Mouse (Mus musculus): ENCODE measurements around the gene Trpv6.

The Trpv6 gene

DNA sequence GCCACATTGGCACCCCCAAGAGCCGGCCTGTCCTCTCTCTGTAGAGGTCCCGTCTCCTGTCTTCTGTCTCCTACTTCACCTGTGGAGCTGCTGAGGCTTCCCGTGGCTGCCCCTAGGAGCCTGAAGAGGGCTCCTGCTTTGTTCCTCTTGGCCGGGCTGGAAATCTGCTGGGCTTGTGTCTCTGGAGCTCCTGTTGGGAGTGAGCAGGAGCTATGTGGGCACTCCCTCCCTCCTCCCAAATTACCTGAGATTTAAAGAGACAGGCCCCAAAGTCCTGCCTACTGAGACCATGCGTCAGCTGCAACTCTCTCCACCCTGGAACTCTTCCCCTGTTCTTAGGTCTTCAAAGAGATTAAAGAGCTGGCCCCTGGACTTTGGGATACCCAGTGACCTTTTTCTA, at the start of gene Trpv6:
TSS of gene Trpv6 (minus strand) at position 228 of the 400 bp plus-strand sequence.
- no peak for DNase-seq (ENCODE audit: low read depth)

DNA sequence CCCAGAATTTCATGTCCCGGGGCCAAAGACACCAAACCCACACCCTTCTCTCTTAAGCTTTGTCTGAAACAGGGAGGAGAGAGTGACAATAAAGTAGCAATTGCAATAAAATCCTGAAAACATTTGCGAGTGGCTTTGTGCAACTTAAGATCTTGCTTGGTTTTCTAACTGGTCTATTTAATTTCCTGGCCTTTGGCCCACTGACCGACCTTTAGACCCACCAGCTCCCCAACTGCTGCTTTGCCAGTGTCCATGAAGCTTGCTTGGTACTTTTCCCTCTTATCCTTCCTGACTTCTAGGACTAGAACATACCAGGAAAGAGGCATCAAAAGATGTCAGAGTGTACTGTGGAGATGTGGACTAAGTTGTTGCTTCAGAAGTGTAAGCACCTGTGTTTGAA, 49.4 kb upstream of the Trpv6 start:
- DNase-seq (ENCODE audit: low read depth), result no peak

DNA sequence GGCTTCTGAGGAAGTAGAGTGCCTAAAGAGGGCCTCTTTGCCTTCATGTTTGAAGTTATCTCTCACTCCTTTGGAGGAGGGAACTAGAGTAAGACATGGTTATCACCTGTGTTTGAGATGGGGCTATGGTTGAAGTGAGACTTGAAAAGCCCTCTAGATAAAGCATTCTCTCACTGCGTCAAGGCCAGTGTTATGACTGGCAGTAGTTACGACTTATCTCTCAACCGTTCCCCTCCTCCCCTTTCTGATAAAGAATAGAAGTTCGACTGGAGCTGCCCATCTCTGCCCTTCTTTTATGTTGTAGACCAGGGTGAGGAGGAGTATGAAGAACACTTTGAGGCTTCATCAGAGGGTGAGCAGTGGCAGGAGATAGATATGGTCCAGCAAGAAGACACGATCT, 48.7 kb upstream of the Trpv6 start:
- no peak for DNase-seq (ENCODE audit: low read depth)

DNA sequence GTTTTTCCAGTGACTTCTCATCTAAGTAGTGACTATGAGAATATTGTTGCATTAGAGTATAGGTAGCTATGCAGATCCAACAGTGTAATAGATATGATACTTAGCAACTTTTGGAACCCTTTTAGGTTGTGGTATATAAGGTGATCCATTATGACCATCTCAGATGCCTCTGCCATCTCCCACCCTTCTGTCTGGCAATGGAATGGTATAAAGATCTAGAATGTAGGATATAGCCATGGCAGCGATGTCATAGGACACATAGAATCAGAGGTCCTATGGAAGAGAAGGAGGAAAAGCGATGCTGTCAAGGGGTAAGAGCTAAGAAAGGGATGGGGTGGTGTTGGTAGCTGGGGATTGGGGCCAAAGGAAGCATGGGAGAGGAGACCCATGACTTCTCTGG, 47.9 kb upstream of the Trpv6 start, which contains the start of gene Llcfc1:
TSS of gene Llcfc1 (plus strand) at position 301 of the 400 bp plus-strand sequence.
- no peak for DNase-seq (ENCODE audit: low read depth)

- no peak for DNase-seq (ENCODE audit: low read depth)
Measured at GRCm38 (mm10) chr6:41681656-41682055, 45.5 kb upstream of the Trpv6 start.

GRCm38 (mm10) chr6:41680669-41681068, 44.5 kb upstream of the Trpv6 start, which contains the start of gene Trpv5:
Trpv5 (minus strand) TSS chr6:41680769.
- no peak for DNase-seq (ENCODE audit: low read depth)

GRCm38 (mm10) chr6:41676530-41676929, 40.3 kb upstream of the Trpv6 start:
- no peak for DNase-seq (ENCODE audit: low read depth)

- no peak for DNase-seq (ENCODE audit: low read depth)
Measured at GRCm38 (mm10) chr6:41662320-41662719, 26.1 kb upstream of the Trpv6 start.

- no peak for DNase-seq (ENCODE audit: low read depth)
Measured at GRCm38 (mm10) chr6:41658487-41658886, 22.3 kb upstream of the Trpv6 start.

DNA sequence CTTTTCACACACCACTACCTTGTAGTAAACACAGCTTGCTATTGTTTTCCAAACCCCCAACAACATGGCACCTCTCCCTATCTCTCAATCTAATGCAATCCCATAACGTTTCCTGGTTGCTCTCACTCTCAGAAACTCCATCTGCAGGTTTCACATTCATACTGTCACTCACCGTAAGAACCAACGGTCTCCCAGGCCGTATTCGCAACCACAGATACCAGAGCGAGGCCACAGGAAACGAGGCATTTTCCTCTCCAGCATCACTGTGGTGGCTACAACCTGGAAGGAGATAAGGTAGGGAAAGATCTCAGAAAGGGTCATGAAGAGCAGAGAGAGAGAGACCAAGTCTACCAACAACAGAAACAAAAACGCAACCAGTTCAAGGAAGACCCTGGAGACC, 18.4 kb upstream of the Trpv6 start:
- no peak for DNase-seq (ENCODE audit: low read depth)

GRCm38 (mm10) chr6:41653173-41653572, 17.0 kb upstream of the Trpv6 start:
- DNase-seq (ENCODE audit: low read depth), result no peak

DNA sequence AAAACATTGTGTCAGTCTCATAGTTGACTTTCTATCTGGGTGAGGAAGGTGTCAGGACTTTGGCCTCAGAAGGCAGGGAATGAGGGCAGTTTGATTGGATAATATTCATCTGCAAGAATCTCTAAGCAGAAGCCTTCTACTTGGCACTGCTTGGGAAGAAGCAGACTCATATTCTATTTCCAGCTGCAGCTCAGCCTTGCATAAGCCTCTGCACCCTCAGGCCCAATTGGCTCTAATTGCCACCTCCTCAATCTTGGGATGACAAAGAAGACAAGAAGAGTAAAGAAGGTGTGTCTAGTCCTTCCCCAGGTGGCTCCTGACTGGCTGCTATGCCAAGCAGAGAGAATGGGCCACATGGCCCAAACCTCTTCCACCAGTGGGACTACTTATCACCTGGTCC, 10.5 kb upstream of the Trpv6 start:
- DNase-seq (ENCODE audit: low read depth), result no peak

DNA sequence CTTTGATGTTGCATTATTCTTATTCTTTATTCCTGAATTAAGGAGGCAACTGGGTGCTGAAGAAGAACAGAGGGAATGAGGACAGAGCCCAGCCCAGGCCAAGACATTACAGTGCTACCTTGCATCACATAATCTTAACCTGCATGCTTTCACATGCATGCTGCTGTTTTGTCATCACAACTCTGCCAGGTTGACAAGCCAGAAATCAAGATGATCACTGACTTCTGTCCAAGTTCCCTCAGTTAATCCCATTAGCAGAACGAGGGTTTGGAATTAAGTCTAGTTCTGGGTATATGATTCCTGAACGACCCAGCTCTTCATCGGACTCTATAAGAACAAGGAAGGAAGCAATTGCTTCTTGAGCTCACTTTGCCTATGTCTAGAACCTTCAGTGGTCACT, 10.0 kb upstream of the Trpv6 start:
- no peak for DNase-seq (ENCODE audit: low read depth)

DNA sequence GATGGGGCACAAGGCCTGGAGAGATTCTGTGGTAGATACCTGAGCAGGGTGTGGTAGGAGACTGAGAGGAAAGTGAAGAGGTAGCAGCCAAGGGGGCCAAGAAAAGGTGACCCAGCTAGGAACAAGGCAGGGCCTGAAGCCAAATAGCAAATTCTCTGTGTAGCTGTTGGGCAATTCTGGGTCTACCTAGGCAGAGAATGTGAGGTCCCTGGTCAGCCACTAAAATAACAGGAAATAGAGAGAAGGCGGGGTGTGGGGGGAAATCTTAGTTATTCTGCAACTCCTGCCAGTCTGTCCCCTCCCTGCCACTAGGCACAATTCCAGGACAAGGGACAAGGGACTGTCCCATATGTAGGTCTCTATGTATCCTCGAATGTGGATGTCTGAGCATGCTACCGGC, 7.0 kb upstream of the Trpv6 start:
- DNase-seq (ENCODE audit: low read depth), result no peak

- DNase-seq (ENCODE audit: low read depth), result no peak
Measured at GRCm38 (mm10) chr6:41642765-41643164, 6.6 kb upstream of the Trpv6 start.

GRCm38 (mm10) chr6:41641173-41641866, 5.1 kb upstream of the Trpv6 start:
- no peak for DNase-seq (ENCODE audit: low read depth)

DNA sequence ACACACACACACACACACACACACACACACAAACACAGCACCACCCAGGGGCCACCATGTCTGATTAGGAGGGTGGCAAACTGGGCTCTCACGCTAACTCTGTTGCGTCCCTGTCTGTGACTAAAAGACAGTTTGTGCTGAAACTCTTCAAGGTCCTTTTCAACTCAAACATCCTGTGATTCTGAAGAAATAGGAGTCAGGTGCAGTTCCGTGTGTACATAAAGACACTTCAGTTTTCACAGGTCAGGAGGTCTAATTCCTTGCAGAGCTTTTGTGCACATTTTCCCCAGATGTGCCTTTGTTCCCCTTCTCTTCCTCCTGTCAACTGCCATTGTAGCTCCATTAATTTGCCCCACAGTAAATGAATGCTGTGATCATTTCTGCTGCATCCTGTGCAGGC, 4.2 kb upstream of the Trpv6 start:
- DNase-seq (ENCODE audit: low read depth), result no peak

- DNase-seq (ENCODE audit: low read depth), result no peak
Measured at GRCm38 (mm10) chr6:41637927-41638506, 1.8 kb upstream of the Trpv6 start.

DNA sequence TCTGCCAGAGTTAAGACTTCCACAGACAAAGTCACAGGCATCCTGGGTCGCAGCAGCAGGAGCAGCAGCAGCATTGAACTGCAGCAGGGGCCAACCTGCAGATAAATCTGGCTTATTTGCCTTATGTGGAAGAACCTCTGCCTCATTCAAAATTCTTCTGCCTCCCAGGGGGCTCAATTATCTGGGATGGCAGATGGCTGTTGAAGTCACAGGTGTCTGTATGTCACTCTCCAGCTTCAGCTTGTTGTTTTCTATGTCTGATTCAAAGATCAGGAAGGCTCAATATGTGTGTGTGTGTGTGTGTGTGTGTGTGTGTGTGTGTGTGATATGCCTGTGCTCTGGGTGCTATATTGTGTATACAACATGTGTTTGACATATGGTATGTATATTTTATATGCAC, 1.2 kb upstream of the Trpv6 start:
- DNase-seq (ENCODE audit: low read depth), result no peak

- DNase-seq (ENCODE audit: low read depth), result no peak
Measured at GRCm38 (mm10) chr6:41635211-41635610, 994 bp downstream of the Trpv6 start.

DNA sequence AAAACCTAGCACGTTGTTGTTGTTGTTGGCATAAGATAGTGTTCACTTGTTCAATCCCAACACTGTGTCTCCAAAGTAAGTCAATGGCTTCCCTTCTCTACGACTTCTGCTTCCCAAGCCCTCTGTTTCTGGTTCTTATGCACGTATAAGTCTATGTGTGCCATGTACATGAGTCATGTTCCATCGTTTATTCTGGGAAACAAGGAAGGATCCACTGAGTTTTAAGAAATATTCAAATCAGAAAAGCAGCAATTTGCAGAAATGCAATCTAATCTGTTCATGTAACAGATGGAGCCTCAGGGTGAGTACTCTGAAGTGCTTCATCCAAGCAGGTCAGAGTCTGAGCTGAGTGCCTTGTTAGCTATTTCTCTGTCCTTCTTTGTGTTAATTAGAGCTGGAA, 4.7 kb downstream of the Trpv6 start:
- DNase-seq (ENCODE audit: low read depth), result no peak

DNA sequence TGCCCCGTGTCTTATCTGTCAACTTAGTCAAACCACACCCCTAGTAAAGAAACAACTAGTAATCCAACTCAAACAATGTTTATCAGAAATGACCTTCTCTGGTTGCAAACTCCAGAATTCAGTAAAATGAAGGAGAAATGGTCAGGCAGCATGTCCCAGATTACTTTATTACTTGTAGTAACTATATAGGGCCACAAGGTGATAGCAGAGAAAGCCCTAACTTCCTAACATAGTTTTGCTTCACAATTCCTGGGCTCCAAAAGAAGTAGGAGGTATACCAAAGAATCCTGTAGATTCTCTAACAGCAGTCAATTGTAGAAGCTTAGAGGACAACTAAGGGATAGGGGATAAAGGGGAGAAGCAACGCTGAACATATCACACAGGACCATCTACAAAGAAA, 5.4 kb downstream of the Trpv6 start:
- no peak for DNase-seq (ENCODE audit: low read depth)

DNA sequence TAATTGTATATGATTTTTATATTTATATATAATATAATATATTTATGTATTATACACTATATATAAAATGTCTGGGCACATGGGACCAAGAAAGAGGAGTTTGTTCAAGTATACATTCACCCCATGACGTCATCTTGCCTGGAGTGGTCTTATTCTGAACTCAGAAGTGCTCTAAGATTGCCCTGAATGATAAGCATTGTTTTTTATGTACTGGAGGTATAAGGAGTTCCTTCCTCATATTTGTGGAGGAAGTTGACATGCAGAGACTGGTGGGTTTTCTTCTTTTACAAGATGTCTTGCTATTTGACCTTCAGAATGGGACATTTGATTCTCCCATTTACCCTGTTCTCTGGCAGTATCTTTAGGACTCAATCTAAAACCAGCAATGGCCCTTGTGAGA, 8.0 kb downstream of the Trpv6 start:
- no peak for DNase-seq (ENCODE audit: low read depth)

GRCm38 (mm10) chr6:41622661-41623060, 13.5 kb downstream of the Trpv6 start:
- DNase-seq (ENCODE audit: low read depth), result no peak

Data from c-Kit-positive CD71-negative TER-119-negative erythroid progenitor cells, embryonic 14.5 days (primary cell).